Mouse (Mus musculus): ENCODE measurements at regions not wholly inside any gene's neighbourhood (a gene's known extent, or its start where the extent isn't known, plus 50 kb on each side); places are given as distances from the start of the nearest gene placed in this dataset.
A peak's percentile ranks its signal among the peaks of the same experiment; 100 is the strongest.

- no peak for DNase-seq
Observed at GRCm38 (mm10) chr2:114454901-114455300, 199.9 kb downstream of the Dph6 start.

- no peak for DNase-seq
Observed at GRCm38 (mm10) chr2:114450185-114450584, 204.6 kb downstream of the Dph6 start.

GRCm38 (mm10) chr2:114443801-114444200 is 211.0 kb downstream of the Dph6 start:
- DNase-seq: no peak

- no peak for DNase-seq
Observed at GRCm38 (mm10) chr2:114440943-114441342, 213.8 kb downstream of the Dph6 start.

- peak; percentile 13 for DNase-seq
Observed at GRCm38 (mm10) chr2:114439668-114440067, 215.1 kb downstream of the Dph6 start.

- DNase-seq: no peak
Observed at GRCm38 (mm10) chr2:114438048-114438447, 216.7 kb downstream of the Dph6 start.

- peak; percentile 87 for DNase-seq
Observed at GRCm38 (mm10) chr2:114427426-114428157, 226.3 kb upstream of the Zfp770 start.

- DNase-seq: no peak
Observed at GRCm38 (mm10) chr2:114419346-114419745, 218.1 kb upstream of the Zfp770 start.

- DNase-seq: no peak
Observed at GRCm38 (mm10) chr2:114413013-114413412, 211.7 kb upstream of the Zfp770 start.

GRCm38 (mm10) chr2:114411940-114412715 is 210.9 kb upstream of the Zfp770 start:
- DNase-seq: no peak

- no peak for DNase-seq
Observed at GRCm38 (mm10) chr2:114410717-114411116, 209.4 kb upstream of the Zfp770 start.

GRCm38 (mm10) chr2:114409542-114409941 is 208.3 kb upstream of the Zfp770 start:
- DNase-seq: no peak

GRCm38 (mm10) chr2:114407408-114407807 is 206.1 kb upstream of the Zfp770 start:
- DNase-seq: no peak

- no peak for DNase-seq
Observed at GRCm38 (mm10) chr2:114384566-114384965, 183.3 kb upstream of the Zfp770 start.

GRCm38 (mm10) chr2:114378844-114379533 is 177.7 kb upstream of the Zfp770 start:
- no peak for DNase-seq

GRCm38 (mm10) chr2:114373476-114373875 is 172.2 kb upstream of the Zfp770 start:
- no peak for DNase-seq

GRCm38 (mm10) chr2:114353876-114354275 is 152.6 kb upstream of the Zfp770 start:
- peak; percentile 2 for DNase-seq

GRCm38 (mm10) chr2:114340578-114341293 is 139.5 kb upstream of the Zfp770 start:
- DNase-seq: no peak

GRCm38 (mm10) chr2:114301746-114302145 is 100.5 kb upstream of the Zfp770 start:
- DNase-seq: no peak

GRCm38 (mm10) chr2:114295110-114295509 is 93.8 kb upstream of the Zfp770 start:
- DNase-seq: peak; percentile 23

- peak; percentile 13 for DNase-seq
Observed at GRCm38 (mm10) chr2:114291387-114291786, 90.1 kb upstream of the Zfp770 start.

- DNase-seq: no peak
Observed at GRCm38 (mm10) chr2:114275536-114275935, 74.3 kb upstream of the Zfp770 start.

Data from lung, postnatal 10 days (tissue).